Mouse (Mus musculus): Measurements from ENCODE around the gene Zfp787.

GRCm38 (mm10) chr7:6143991-6144531 is 11.7 kb downstream of the Zfp787 start:
- TF ChIP-seq JUND (IDR thresholded peaks at IDR 0.05; ENCODE audit: low read depth, low read length) (no peak), MXI1 (IDR thresholded peaks at IDR 0.05; ENCODE audit: low read depth, low read length) (no peak), ZC3H11A (IDR thresholded peaks at IDR 0.05; ENCODE audit: low read depth, low read length) (no peak), POLR2A (IDR thresholded peaks at IDR 0.05; ENCODE audit: control insufficient read depth in 1 of 2, insufficient read depth in 1 of 2, low read depth in 1 of 2, low read length in 2 of 2, poor library complexity in 1 of 2) (no peak), MAX (IDR thresholded peaks at IDR 0.05; ENCODE audit: low read length) (no peak), TCF12 (IDR thresholded peaks at IDR 0.05; ENCODE audit: low read depth, low read length) (no peak), EP300 (IDR thresholded peaks at IDR 0.05; ENCODE audit: low read depth in 1 of 2, low read length in 2 of 2) (no peak), SMC3 (IDR thresholded peaks at IDR 0.05; ENCODE audit: low read depth, low read length) (no peak), E2F4 (IDR thresholded peaks at IDR 0.05; ENCODE audit: borderline replicate concordance, low read depth, low read length) (no peak), GABPA (IDR thresholded peaks at IDR 0.05; ENCODE audit: low read depth, low read length) (no peak), CTCF (IDR thresholded peaks at IDR 0.05 in 2 of 3, conservative IDR thresholded peaks at IDR 0.05 in 1 of 3; ENCODE audit: control insufficient read depth in 1 of 3, insufficient read depth in 1 of 3, low read depth in 2 of 3, low read length in 3 of 3, poor library complexity in 1 of 3, severe bottlenecking in 1 of 3) (no peak), USF2 (IDR thresholded peaks at IDR 0.05; ENCODE audit: borderline replicate concordance in 1 of 2, insufficient read depth in 1 of 2, low read depth in 1 of 2, low read length in 2 of 2) (no peak), USF1 (IDR thresholded peaks at IDR 0.05; ENCODE audit: low read depth, low read length) (no peak), POLR2AphosphoS5 (IDR thresholded peaks at IDR 0.05; ENCODE audit: borderline replicate concordance, low read depth, low read length) (no peak)

Measured in MEL (cell line).